Mouse (Mus musculus) brain, embryonic 14.5 days (tissue): Measurements from ENCODE around the gene Hfe2.

Experiments
- CTCF ChIP-seq: fragments of 200-500 bp; IDR thresholded peaks from 2 replicates; pipeline ENCODE4 v1.5.1; 2012; ENCODE audit warnings: inconsistent platforms, mild to moderate bottlenecking, moderate library complexity, borderline replicate concordance; ENCODE audit not compliant: insufficient read depth, insufficient read length; ENCODE audit errors: extremely low read depth
- POLR2A ChIP-seq: fragments of 200-500 bp; IDR thresholded peaks from 2 replicates; pipeline ENCODE4 v1.6.1; 2012; ENCODE audit warnings: mild to moderate bottlenecking, inconsistent platforms, borderline replicate concordance; ENCODE audit not compliant: poor library complexity, insufficient read depth, insufficient read length, severe bottlenecking; ENCODE audit errors: extremely low read depth

DNA sequence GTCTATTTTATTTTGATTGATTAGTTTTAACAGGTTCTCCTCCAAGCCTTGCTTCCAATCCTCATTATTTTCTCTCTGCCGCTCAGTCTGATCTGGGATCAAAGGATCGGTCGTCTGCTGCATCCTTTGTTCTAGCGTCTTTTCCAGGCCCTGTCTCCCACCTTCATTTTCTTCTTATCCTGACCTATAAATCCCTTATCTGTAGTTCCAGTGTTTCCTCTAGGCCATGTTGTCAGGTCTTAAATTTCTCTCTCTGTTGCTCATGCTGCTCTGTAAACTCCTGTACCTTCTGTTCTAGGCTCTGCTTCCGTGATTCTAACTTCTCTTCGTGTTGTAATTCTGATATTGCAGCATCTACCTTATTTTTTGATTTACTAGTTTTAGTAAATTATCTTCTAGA, 15.8 kb downstream of the Hfe2 start:
- TF ChIP-seq CTCF (no peak), POLR2A (no peak)
